Mouse (Mus musculus) kidney, adult 18-20 months (tissue): ENCODE data around the gene Dapk1.

ENCODE experiments used
- DNase-seq: peaks from one replicate; pipeline ENCODE4 v3.0.0; 2021

Dapk1 gene

DNA sequence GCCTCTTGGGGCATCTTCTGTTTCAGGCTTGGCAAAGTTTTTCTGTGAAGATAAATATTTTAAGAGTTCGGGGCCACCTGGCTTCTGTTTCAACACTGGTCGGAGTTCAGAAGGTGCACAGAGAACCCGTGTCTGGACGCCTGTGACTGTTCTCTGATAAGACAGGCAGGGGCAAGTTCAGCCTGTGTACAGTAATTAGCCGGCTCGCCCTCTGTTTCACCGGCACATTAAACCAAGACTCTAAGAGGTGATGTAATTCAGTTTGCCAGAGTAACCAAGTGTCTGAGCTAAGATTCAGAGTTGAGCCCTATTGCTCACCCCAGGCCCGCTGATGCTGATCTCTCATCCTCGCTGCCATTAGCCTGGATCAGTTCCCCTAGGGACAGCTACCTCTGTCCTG lies 16.5 kb downstream of the Dapk1 start:
- no peak for DNase-seq

DNA sequence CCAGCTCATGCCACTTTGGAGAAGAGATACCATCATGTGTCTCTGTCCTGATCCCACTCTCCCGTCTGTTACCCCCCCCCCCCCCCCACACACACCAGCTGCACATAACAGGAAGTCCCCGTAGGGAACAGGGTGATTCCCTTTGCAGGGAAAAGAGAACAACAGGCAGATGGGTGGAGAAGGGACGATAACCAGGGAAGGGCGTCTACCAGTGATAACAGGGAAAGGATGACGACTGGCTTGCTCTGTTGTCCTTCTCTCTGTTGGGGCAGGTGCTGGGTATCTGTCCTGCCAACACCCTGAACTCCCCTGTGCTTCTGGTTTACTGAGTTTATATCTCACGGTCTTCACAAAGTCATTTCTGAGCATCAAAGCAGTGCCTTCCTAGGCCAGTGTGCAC lies 18.0 kb downstream of the Dapk1 start:
- DNase-seq, result no peak

DNA sequence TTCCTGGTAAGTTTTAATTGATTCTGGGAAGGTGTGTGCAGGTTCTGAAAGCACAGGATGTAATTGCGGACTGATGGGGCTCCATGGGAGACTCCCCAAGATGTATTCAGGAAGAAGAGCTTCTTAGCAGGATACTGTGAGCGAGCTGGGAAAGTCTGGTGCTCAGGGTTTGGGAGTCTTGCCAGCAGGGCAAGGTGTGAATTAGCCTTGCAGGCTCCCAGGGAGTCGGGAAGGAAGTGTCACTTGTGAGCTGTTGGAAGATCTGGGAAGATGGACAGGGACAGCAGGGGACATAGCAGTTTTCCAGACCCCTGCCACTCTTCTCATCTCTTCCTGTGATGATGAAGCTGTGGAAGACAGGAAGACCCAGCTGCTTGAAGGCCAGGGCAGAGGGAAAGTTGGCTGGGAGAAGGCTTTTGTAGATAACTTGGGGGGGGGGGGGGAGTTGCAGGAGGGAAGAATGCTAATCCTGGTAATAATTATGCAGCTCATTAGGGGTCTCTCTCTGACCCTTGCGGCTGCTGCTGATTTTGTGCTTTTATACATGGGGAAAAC lies 19.7 kb downstream of the Dapk1 start:
- DNase-seq, result no peak

DNA sequence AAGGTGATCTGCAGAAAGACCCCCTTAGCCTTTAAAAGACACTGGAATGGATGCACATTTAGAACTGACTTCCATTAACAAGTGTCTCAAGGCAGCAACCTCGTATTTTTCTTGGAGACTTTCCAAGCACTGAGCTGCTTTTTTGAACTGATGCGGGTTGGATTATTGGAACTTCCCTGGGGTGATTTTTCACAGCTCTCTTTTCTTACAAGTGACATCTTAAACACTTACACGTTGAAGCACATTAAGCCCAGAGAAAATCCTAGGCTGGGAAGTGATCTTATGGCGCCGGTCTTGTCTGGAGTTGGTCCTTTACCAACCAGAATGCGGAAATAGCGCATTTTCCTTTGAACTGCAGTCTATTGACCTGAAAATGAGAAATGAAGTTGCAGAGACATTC lies 23.8 kb downstream of the Dapk1 start:
- DNase-seq, result no peak

DNA sequence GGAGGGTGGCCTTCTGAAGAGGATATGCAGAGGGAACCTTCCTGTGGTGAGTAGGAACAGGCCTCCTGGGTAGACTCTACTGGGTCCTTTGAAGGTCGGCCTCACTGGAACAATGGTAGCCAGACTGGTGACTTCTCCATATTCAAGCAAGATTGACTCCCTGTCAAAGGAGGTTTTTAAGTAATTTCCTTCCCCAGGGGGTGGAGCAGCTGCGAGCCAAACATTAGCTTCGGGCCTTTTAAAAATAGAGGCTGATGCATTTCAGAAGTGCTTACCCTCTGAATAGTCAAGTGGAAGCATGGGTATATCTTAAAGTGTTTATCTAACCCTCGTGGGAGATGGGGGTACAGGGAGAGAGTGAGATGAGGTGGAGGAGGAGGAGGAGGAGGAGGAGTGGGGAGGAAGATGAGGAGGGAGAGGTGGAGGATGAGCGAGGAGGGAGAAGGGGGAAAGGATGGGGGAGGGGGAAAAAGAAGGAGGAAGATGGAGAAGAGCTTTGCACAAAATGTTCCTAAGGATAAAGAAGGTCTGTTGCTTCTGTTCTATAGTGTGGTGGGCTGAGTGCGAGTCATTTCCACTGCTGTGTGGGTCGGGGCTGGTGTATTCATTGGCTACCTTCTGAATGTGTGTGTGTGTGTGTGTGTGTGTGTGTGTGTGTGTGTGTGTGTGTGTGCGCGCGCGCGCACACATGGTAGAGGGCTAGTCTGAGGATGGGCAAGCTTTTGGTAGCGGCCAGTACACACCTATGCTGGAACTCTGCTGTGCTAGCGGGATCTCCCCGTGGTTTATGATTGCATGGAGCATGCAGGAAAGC lies 26.3 kb downstream of the Dapk1 start:
- DNase-seq, result no peak

DNA sequence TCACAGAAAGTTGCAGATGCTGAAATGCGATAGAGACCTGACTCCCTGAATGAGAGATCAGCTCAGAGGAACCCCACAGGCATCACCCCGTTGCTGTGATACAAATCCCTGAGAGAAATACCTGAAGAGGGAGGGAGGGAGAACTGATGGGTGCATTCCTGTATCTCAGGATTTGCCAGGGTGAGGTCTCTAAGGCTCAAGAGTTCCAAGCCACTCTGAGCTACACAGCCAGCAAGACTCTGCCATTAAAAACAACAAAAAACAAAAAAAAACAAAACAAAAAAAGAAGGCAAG lies 26.9 kb downstream of the Dapk1 start:
- DNase-seq, result no peak

DNA sequence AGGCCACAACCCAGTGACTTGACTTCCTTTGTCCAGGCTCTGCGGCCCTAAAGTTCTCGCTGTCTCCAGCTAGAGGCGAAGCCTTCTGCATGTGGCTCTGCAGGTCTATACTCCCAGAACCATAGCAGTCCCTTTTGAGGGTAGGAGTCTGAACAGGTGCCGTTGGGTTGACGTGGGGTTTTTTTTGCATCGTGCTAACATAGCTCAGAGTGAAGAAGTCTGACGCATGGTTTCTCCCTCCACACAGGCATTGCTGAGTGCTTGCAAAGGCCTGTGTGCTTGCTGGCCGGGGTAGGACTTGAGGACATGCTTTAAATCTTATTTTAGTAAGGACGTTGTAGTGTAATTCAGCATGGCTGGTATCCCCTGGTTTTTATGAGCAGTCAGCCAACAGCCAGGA lies 27.7 kb downstream of the Dapk1 start:
- DNase-seq, result no peak

DNA sequence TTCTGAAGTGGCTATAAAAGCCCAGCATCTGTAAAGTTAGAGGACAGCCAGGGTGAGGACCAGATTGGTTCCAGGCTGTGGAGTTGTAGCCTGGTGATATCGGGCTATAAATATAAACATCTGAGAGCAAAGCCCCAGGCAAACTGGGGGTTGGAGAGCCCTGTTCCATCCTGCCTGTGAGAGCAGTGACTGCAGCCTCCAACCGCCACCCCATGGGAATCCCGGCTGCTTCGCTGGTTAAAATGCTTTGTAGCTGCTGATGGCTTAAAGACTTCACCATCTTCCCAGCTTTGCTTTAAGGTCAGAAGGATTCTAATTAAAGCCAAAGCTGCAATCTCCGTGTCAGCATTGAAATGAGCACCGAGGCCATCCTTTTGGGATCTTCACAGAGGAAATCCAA lies 32.2 kb downstream of the Dapk1 start:
- no peak for DNase-seq

DNA sequence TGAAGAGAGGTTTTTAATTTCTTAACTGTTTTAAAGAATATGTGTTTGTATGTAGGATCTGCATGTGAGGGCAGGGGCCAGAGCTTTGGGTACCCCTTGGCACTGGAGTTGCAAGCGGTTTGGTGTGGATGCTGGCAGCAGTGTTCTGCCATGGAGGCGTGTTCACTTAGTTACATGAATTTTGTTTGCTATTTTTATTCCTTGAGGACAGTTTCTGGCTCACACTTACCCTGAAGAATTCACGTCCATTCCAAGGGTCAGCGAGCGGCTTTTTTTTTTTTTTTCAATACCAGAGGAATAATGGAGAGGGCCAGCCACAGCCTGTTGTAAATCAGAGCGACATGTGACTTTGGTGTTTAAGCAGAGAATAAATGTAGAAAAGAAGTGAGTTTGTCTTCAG lies 33.9 kb downstream of the Dapk1 start:
- DNase-seq, result no peak

DNA sequence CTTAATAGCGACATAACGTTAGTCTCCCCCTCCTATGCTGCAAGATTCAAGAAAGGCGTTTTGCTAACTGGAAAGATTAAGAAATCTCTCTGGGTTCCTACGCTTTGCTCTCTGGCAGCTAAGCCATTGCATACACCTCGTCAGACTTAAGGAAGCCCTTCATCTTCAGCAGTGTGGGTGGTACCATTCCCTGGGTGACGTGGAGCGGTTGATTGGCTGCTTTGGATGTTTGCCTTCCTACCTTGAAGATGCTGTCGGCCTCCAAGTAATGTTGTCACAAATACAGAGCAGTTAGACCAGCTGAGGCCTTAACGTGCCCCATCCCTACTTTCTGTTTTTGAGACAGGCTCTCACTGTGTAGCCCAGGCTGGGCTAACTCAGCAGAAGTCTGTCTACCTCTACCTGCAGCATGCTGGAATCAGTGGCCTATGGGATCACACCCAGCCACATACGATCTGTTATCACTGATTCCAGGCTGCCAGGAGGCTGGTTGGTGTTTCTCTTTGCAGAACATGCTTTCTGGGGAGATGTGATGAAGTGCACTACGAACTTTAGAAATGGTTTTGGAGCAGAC lies 37.8 kb downstream of the Dapk1 start:
- DNase-seq, result no peak

DNA sequence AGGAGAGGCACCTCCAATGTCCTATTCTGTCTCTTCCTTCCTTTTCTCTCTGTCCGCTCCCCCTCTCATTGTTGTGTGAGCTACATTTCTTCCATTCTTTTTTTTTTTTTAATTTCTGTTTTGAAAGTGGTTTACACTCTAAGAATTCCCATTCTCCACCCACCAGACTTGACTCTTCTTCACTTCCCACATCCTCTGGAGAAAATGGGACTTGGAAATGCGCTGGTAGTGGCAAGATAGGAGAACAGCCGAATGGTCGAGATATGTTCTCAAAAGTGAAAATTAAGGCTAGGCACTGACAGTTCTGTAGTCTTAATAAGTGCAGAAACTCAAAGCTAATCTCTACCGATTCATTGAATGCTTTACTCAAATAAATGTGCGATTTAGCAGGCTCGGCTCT lies 38.7 kb downstream of the Dapk1 start:
- DNase-seq, result no peak

DNA sequence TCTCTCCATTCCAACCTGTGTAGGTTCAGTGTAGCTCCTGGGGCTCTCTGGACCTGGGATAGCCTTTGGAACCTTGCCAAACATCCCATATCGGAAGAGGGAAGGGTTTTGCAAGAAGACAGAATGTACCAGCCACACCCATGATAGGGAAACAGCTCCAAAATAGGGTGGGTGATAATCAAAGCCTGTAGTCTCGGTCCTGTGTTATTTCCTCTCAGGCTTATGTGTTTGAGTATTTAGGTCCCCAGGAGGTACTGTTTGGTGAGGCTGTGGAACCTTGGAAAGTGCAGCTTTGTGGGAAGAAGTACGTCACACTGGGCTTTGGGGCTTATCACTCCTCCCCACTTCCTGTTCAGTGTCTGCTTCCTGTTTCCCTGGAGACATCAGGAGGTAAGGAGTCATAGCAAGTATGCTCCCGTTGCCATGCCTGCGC lies 42.7 kb downstream of the Dapk1 start:
- no peak for DNase-seq

DNA sequence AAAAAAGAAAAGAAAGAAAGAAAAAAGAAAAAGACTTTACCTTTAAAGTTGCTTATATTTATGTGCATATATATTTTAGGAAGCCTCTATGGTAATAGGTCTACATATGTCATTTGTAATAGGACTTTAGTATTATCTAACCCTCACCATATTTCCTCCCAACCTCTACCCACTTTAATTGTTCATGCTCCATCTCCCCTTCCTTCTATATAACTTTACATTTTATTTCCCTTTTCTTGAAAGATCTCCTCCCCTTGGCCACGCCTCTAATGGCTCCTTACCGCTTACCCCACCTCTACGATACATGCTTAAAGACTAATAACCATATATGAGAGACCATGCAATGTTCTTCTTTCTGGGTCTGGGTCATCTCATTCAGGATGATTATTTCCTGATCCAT lies 45.0 kb downstream of the Dapk1 start:
- DNase-seq, result no peak

DNA sequence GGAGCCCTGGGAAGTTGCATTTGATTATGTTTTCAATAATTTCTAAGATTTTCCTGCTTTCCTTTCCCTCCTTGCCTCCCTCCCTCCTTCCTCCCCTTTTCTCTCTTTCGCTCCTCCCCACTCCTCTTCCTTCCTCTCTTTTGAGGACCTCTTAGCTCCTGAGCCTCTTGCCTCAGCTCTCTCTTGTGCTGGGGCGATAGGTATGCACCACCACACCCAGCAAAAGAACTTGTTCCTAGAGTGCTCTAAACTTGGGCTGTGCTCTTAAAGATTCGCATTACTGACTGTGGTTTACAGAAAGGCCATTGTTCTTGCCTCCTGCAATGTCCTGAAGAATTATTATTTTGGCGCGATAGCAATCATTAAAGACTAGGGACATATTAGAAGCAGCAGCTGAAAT lies 46.6 kb downstream of the Dapk1 start:
- DNase-seq, result no peak

DNA sequence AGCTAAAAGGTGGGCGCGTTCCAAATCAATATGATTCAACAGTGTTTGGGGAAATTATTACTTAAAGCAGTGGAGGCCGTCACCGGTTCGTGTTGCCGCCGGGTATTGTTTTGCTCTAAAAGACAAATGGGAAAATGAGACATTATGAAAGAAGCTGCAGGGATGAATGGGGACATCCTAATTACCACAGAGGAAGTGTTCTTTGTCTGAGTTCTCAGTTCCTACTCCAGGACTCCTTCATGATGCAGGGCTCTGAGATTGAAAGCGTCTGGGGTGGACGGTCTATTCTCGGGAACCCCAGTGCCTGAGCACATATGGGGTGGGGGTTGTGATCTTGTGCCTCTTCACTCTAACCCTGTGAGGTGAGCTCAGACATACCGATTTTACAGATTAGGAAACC lies 48.3 kb downstream of the Dapk1 start:
- no peak for DNase-seq

DNA sequence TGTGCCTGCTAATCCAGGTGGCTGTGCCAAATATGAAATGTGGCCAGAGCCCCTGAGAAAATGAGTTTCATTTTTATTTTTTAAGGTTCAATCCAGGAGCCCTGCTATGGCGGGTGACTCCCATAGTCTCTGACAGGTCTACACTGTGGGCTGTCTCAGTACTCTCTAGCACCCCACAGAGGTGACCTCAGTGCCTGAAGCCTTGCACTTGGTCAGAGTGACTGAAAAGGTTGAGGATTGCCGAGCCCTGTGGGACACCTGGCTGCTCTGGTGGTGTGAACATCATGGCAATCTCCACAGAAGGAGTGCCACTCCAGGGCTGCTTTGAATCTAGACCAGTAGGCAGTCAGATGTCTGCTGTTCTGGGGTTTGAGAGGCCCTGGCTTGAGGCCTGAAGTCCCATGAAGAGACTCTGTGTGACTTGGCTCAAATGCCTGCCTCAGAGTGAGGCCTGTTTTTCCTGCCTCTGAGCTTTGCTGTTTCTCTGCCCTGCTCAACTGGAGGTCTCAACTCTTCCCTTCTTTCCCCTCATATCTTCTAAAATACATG lies 52.3 kb downstream of the Dapk1 start:
- DNase-seq, result no peak

DNA sequence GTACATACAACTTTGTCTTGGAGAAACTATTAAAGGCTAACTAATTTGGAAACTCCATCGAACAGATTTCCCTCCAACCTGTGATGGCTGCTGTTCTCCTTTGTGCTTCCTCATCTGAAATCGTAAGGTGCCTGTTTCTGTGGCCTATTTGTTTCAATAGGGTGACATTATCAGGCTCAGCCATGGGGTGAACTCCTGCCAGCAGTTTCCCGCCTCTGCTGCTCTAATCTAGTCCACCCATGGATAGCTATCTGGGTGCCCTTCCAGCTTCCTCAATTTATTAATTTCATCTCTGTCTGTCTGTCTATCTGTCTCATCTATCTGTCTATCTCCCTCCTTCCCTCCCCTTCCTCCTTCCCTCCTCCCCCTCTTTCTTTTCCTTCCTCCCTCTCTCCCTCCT lies 53.5 kb downstream of the Dapk1 start:
- no peak for DNase-seq

DNA sequence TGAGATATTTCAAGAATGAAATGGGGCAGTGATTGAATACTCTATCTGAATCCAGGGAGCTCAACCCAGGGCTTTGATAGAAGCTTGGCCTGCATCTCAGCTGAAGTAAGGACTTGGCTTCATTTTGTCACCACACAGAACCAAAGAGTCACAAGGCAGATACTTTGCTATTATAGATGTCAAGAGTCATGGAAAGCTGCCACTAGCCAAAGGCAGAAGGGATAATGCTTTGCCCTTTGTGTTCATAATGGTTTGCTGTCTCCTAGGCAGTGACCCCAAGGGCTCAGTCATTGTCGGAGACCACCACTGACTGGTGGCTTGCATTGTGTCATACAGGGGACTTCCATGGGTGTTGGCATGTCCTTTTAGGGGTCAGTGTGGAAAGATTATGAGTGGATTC lies 57.9 kb downstream of the Dapk1 start:
- no peak for DNase-seq

DNA sequence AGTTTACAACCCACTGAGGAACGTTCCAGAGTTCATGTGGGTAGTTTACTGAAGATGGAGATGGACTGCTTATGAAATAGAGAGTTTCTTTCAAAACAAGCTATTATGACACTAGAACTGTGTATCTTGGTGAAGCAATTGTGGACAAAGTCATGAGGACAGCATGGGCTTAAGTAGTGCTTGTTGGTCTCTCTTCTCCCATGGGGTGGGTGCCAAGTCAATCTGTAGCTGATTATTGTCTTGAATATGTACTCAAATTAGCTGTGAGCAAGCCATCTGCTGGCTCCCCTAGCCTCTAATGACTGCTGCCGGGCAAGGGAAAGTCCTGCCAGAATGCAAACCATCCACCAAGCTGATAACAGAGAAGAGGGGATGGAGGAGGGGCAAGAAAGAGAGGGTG lies 58.3 kb downstream of the Dapk1 start:
- no peak for DNase-seq

DNA sequence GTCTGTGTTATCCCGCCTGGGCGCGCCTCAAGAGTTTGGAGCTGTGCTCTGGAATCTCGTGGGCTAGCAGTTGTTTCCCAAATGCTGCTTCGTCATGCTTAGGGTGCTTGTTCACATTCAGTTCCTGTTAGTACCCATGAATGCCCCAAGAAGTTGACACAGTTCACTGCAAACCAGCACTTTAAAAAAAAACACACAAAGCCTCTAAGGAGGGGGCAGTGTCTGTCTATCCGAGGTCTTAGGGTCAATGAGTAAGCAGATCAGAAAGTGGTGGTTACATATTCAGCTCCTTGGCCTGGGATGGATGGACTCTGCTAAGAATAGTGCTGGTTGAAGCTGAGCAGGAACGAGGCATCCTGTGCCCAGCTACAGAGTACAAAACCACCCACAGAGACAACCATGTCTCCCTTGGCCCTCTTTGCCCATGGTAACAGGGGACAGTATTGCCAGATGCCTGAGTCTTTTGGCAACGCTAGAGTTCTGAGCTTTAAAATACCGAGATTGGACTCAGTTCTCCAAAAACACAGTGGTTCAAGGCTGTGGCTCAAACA lies 59.0 kb downstream of the Dapk1 start:
- DNase-seq, result peak; percentile 36

DNA sequence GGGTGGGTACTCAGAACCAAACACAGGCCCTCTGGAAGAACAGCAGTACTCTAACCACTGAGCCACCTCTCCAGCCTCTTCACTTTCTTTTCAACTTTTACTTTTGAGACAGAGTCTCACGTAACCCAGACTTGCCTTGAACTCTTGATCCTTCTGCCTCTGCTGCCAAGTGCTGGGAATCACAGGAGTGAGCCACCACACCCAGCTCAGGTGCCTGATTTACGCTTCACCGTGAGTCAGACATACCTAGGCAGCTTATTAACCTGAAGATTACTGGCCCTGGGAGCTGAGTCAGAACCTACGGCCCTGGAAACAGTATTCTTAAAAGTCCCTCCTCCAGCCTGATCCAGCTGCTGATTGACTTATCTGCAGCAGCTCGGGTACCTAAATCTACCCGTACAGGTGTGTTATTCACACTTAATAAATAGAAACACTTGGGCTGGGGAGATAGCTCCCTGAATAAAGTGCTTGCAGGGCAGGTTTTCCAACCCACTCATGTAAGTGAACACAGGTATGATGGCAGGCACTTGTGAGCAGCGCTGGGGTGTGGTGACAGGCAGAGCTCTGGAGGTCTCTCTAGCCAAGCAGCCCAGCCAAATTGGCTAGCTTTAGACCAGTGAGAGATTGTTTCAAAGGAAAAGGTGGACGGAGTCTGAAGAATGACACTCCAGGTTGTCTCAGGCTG lies 60.9 kb downstream of the Dapk1 start:
- DNase-seq, result no peak

DNA sequence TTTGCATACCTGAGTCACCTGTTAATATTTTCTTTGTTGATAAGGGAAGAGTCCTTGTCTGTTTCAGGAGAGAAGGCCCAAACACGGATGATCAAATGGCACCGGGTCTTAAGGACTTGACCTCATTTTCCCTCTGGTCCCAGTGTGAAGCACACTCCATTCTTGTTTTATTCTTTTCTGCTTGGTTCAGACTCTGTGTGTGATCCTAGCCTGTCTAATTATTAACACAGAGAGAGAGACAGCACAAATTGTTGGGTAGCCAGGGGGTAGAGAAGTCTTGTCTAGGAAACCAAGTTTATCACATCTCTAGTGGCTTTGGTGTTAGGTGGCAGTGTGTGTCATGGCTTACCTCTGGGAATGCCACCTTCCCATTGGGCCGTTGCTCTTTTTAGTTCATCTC lies 62.3 kb downstream of the Dapk1 start:
- peak; percentile 33 for DNase-seq

DNA sequence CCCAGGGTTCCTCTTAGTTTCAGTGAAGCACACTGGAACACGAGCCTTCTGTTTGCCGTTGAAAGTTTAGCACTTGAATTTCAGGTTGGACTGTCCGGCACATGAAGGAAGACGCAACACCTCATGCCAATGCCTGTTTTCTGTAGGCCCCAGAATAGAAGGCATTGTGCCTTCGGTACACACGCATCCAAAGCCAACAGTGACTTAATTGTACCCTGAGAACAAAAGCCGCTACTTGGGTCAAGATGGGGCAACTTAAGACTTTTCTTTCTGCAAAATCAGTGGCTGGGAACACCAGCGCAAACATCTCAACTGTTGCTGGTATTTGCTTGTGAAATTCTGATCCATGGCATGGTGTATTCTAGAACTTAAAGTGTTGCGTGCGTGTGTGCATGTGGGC lies 63.1 kb downstream of the Dapk1 start:
- no peak for DNase-seq

DNA sequence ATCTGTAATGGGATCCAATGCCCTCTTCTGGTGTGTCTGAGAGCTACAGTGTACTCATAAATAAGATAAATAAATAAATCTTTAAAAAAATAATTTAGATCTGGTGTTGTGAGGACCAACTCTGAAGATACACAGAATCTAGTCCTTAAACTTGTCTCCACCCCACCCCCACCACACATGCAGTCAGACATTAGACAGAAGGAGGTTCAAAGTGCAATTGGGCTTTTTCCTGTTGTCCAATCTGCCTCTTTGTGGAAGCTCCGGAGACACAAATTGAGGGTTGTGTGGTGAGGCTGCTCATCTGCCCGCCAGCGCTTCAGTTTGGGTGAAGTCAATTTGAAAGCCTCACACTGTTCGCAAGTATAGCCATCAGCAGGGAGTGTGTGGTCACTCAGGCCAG lies 63.7 kb downstream of the Dapk1 start:
- DNase-seq, result no peak
